Mouse (Mus musculus) c-Kit-positive CD71-negative TER-119-negative erythroid progenitor cells, embryonic 14.5 days (primary cell): ENCODE results near the gene Cldn22.

Experiments
- DNase-seq: peaks from one replicate; pipeline ENCODE4 v3.0.0-alpha.2; 2013; ENCODE audit warnings: low read depth

The Cldn22 gene

DNA sequence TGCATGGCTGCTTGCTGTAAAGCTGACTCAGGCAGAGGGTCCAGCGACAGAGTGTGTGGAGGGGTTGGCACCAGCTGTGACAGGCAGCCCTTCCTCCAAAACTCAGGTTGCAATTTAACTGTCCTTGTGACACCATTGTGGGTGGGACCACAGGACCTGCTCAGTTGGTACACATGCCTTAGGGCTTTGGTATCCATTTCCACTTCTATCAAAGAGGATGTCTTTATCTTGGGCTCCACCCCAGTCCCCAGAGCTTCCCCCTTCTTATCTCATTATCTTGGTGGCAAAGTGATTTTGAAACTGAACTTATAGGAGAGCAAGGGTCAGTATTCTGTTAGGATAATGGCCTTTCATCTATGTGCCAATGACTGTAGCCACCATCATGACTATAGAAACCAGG is 9.7 kb downstream of the Cldn22 start:
- DNase-seq: no peak

DNA sequence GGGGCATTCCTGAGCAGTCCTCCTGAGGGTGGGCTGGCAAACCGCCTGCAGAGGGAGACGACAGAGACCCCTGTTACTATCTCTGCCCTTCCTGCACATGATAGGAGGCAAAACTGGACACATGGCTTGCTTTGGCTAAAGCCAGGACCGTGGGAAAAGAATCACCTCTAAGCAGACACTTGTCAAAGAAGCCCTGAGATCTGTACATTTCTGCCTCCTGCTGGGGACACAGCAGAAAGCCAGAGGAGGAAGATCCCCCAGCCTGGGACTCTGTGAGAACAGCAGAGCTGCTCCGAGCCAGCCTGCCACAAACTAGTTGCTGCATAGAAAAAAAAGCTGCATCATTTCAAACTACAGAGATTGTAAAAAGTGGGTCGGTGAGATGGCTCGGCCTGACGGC is 18.8 kb downstream of the Cldn22 start:
- DNase-seq: no peak

DNA sequence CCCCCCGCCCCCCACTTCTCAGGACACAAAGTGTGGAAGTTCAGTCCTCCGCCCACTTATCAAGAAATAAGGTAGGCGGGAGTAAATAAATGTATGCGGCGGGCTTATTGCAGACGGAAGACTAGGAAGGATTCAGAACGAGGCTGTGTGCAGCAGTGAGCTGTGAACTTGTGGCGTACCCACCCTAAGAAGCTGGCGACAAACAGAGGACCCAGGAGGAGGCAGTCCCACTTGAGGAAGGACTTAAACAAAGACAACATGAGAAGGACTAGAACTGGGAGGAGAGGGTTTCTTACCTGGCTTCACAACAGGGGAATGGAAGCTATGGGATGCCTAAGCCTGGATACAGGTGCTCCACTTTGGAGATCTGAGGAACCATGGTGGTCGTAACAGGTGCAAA is 19.4 kb downstream of the Cldn22 start:
- no peak for DNase-seq

DNA sequence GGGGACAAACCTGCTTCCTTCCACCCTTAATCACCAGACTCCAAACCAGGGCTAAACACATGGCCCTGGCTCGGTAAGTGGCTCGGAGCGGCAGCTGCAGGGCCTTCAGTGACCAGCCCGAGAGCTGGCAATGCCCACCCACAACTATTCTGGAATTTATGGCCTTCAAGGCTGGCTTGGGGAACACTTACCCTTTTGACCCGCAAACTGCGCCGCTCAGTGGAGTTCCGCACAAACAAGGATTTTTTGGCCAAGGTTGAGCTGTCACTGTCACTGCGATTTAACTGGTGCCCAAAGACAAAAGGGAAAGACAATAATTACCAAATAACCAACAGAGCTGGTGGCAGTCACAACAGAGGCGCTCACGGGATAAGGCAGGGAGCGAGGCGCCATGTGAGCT is 21.7 kb downstream of the Cldn22 start:
- no peak for DNase-seq

DNA sequence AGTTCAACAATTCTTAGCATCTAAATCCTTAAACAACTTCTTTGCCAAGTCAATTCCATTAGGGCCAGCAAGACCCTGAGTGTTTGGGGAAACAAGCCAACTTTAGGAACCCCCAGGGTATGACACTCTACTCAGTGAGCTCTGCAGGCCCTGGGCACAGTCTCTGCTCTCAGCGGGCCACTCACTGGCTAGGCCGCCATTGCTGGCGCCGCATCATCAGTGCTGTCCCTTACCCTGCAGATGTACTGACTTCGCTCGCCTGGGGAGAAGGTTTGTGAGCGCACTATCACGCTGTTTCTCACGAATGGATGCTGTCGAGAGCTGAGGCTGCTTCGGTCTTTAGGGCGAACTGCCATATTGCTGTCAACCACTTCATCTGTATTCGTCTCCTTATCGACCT is 22.9 kb downstream of the Cldn22 start:
- DNase-seq: no peak

DNA sequence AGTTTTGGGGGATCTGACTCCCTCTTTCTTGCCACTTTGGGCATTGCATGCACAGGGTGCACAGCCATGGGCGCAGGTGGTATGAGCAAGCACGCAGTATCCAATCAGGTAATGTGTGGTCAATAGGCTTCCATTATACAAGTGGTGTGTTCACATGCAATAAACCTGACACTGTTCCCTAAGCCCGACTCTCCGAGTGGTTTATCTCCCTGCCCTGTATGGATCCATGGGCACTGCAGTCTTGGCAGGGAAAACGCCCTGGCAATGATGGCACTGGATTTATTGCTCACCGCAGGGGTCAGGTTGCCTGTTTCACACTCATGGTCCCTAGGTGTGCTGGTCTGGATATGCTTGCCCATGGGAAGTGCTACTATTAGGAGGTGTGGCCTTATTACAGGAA is 23.6 kb downstream of the Cldn22 start:
- DNase-seq: no peak

DNA sequence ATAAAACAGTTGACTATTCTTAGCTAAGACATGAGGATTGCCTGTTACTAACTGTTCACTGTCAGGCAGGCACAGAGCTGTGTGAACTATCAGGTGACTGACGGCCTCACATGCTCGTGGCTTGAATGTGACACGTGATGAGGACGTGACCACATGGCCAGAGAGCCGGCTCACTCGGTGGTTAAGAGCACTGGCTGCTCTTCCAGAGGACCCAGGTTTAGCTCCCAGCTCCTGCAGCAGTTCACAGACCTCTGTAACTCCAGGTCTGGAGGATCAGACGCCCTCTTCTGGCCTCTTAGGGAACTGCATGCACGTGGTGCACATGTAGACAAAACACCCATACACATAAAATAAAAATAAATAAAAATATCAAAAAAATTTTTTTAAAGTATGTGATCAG is 25.6 kb downstream of the Cldn22 start:
- no peak for DNase-seq

DNA sequence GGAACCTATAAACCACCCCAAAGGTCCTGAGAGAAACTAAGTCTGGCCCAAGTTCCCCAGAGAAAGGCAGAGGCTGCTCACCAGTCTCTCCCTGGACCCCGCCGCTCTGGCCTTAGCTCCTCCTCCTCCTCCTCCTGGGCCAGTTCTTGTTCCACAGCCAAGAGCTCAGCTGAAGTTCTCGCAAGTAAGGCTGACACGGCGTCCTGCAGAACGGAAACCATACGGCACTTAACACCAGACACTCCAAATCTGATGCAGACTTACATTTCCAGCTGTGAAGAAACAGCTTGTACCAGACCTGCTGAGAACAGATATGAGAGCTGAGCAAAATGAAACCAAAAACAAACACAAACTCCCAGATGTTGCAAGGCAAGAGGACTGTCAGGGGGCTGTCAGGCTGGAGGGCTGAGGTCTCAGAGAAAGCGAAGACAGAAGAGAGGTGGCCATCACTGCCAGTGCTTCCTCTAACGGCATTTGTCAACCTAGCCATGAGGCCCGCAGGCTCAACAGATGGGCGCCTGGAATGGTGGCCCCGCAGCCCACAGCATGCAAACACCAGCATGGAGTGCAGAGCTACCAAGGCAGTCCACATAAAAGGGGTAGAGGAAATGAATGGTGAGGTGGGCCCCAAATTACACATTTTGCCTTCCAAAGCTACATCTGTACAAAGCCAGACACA is 27.7 kb downstream of the Cldn22 start:
- peak; percentile 9 for DNase-seq

DNA sequence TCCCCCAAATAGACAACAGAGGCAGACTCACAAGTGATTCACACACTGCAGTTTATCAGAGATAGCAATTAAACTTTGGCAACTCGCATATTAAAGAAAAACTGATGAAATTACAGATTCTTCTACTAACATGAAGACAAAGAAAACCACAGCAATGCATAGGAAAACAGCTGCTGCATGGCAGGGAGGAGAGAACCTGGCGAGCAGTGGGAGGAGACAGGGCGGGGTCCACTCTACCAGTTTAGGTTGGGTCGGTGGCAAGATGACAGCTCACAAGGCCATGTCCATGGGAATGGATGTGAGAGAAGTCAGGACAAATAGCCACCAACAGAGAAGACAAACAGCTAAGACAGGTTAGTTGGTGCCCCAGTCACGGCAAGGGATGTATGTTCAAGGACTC is 28.5 kb downstream of the Cldn22 start:
- DNase-seq: no peak

DNA sequence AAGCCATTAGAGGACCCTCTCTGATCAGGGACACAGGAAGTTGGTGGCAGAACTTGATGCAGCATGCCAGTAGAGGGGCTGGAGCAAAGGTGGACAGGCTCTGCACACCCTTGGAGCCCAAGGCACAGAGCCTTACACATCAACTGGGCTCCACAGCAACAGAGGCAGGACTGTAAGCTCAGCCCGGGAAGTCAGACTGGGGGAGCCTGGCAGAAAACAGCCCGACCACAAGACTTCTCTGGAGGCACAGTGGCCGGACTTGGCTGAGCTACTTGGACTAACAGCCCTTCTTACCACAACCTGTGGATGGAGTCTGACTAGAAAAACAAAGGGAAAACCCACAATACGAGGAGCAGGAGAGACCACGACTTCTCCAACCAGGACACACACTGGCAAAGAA is 29.1 kb downstream of the Cldn22 start:
- DNase-seq: no peak

DNA sequence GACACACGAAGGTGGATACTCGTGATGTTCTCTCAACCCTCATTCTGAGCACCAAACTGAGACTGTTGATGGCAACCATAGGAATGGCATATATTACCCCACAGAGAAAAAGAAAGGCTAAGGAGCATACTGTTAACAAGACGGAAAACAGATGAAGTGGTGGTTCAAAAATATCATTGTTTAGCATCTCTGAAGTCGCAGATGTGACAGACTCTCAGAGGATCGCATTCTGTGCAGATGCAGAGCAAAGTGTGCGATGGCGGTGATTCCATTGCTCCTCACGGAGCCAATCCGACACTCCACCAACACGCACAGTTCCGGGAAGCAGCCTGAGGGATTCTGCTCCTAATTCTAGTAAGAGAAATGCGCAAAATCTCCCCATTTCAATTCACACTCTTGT is 35.0 kb downstream of the Cldn22 start:
- DNase-seq: no peak

DNA sequence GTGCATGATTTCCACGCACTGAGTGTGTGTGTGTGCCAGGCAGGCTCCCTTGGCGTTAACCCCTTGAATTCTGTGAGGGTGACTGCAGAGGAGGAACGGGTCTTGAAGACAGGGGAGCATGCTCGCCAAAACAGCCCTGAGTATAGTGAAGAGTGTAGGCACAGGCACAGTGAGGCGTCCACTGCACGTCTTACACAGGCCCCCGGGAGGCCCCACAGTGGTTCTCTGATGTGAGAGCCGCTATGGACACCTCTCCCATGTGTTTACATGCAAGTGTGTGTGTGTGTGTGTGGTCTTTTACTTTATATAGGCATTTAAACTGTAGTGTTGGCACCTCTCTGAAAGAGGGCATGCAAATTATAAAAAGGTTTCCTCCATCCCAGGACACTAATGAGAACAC is 42.3 kb downstream of the Cldn22 start:
- DNase-seq: no peak

DNA sequence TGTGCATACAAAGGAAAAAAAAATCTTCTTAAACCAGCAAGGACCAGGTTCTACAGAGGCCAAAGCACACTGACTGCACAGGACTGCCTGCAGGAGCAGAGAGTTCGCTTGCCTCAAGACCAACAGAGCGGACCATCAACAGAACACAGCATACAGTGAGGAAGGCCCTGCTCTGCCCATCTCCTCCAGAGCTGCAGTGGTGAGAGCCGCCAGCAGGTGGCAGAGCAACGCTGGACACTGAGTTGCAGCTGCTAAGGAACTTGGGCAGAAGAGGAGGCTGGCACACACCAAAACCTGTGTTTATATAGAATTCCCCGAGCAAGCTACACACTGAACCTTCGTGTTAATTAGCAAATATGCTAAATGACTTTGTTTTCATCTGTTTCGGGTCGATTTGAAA is 42.8 kb downstream of the Cldn22 start:
- DNase-seq: peak; percentile 48

DNA sequence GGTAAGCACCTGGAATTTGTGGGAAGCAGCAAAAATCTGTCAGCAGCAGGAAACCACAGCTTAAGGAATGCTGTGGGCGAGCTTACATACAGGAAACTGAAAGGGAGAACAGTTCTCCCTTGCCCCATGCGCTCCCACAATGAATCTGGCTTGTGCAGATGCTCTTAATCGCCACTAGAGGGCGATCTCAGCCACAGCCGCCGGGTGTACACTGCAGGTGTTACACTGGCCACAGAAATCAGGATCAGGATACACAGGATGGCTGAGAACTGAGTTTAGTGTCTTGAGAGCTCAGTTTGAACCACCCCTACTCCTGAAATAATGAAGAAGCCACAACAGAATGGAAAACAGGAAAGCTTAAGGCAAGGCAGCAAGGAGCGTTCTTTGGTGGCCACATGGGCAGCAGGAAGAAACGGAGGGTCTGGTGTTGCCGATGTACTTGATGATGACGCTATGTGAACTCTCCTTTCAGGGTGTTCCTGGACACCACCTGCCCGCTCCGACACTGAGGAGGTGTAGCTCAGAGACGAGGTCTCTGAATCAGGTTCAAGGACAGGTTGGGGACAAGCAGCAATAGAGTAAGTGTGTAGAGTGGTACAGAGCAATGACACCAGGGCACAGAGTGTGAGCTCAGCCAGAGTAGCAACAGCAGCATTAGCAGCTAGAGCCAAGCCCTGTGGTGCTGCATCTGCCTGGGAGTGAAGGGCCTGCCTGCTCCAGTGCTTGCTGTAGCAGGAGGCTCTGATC is 48.3 kb downstream of the Cldn22 start:
- no peak for DNase-seq

DNA sequence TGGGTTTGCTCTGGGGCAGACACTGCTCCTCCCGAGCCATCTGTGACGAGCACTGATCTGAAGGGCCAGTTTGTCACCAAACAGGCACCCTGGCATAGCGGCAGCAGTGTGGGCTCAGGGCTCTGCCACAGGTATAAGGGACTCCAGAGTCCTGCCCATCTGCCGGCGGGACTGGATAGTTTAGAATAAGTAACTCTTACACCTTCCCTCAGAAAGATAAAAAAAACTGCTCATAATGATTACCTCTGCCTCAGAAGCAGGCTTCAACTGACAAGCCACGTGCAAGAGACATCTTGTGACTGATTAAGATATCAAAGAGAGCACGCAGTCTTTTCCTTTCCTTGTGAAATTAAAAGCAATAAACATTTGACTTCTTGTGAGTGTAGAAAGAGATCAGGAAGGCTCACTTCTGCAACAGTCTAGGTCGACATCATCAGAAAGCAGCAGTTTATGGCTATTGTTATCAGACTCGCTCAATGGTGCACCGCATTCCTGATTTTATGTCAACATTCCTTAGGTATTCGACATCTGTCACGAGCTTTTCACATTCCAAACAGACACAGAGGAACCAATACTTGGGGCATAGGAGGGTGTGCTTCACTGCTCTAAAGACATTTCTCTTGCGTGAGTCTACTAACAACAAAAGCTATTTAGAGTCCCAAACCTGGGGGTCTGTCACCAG is 50.4 kb downstream of the Cldn22 start:
- DNase-seq: no peak
